Mouse (Mus musculus): ENCODE measurements at regions not wholly inside any gene's neighbourhood (a gene's known extent, or its start where the extent isn't known, plus 50 kb on each side); places are given as distances from the start of the nearest gene placed in this dataset.

GRCm38 (mm10) chr10:9528066-9528465 is 146.9 kb downstream of the Samd5 start:
- ATAC-seq (replicated peaks; ENCODE audit: low FRiP score, low read depth) (no peak), DNase-seq (ENCODE audit: low spot score) (no peak)
- no peak overlapping the region for H3K4me2 ChIP-seq (ENCODE audit: low read length)
- no peak overlapping the region for H3K9ac ChIP-seq (ENCODE audit: low read depth, low read length)
- H3K4me1 ChIP-seq (replicated peaks; ENCODE audit: insufficient read depth, low read length), result no peaks in the 10 kb centered on the region
- no peaks in the 10 kb centered on the region for H3K9me3 ChIP-seq (replicated peaks; ENCODE audit: low read length)
- no peak for TF ChIP-seq CTCF (IDR thresholded peaks at IDR 0.05; ENCODE audit: low read depth)
- H3K36me3 ChIP-seq (ENCODE audit: insufficient read depth, low read length), result no peaks in the 10 kb centered on the region
- no peak overlapping the region for H3K4me3 ChIP-seq (replicated peaks; ENCODE audit: low read depth, low read length)
- no peak overlapping the region for H3K27ac ChIP-seq
- WGBS, result 88% methylated on average over 4 of the region's 4 CpGs
- no peaks in the 10 kb centered on the region for H3K27me3 ChIP-seq (ENCODE audit: insufficient read depth, low read length)

DNA sequence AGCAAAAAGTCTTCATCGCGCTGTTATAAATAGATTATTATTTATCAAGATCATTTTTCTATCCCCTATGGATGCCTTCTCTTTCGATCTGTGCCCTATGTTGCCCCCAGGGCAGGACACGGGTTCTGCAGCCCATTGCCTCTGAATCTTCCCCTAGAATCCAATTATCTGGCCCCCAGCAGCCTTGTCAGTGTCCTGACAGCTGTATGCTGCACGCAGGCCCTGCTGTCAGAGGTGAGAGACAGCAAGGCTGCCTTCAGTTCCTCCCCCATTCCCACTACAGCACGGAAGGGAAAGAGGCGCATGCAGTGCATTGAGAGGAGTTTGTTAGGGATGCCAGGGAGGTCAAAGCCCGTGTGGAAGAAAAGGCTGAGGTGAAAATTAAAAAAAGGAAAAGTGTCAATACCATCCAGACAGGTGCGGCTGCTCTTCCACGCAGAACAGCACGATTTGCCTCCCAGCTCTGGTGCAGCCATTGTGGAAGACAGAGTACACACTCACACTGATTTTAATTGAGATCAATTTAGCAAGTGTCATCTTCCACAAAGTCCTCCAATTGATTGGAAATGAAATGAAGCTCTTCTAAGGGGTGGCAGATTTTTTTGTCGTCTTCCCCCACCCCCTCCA is 165.1 kb downstream of the Samd5 start:
- Histone ChIP-seq H3K27ac (no peak overlapping the region), H3K4me2 (ENCODE audit: low read length) (no peak overlapping the region), H3K27me3 (ENCODE audit: insufficient read depth, low read length) (no peaks in the 10 kb centered on the region), H3K9me3 (replicated peaks; ENCODE audit: low read length) (no peaks in the 10 kb centered on the region), H3K9ac (ENCODE audit: low read depth, low read length) (no peak overlapping the region), H3K4me3 (replicated peaks; ENCODE audit: low read depth, low read length) (no peak overlapping the region), H3K36me3 (ENCODE audit: insufficient read depth, low read length) (no peaks in the 10 kb centered on the region), H3K4me1 (replicated peaks; ENCODE audit: insufficient read depth, low read length) (no peaks in the 10 kb centered on the region)
- no peak for TF ChIP-seq CTCF (IDR thresholded peaks at IDR 0.05; ENCODE audit: low read depth)
- DNase-seq (ENCODE audit: low spot score) (no peak), ATAC-seq (replicated peaks; ENCODE audit: low FRiP score, low read depth) (no peak)
- WGBS, result 68% methylated on average over 12 of the region's 12 CpGs

GRCm38 (mm10) chr10:9509092-9509671 is 165.8 kb downstream of the Samd5 start:
- TF ChIP-seq CTCF (IDR thresholded peaks at IDR 0.05; ENCODE audit: low read depth), result no peak
- ATAC-seq (replicated peaks; ENCODE audit: low FRiP score, low read depth), result no peak
- Histone ChIP-seq H3K27ac (no peak overlapping the region), H3K9me3 (replicated peaks; ENCODE audit: low read length) (no peaks in the 10 kb centered on the region), H3K4me2 (ENCODE audit: low read length) (no peak overlapping the region), H3K27me3 (ENCODE audit: insufficient read depth, low read length) (no peaks in the 10 kb centered on the region), H3K4me3 (replicated peaks; ENCODE audit: low read depth, low read length) (no peak overlapping the region), H3K9ac (ENCODE audit: low read depth, low read length) (no peak overlapping the region), H3K36me3 (ENCODE audit: insufficient read depth, low read length) (no peaks in the 10 kb centered on the region), H3K4me1 (replicated peaks; ENCODE audit: insufficient read depth, low read length) (no peaks in the 10 kb centered on the region)
- 77% methylated on average over 17 of the region's 17 CpGs for WGBS
- no peak for DNase-seq (ENCODE audit: low spot score)

GRCm38 (mm10) chr10:9503569-9504493 is 171.2 kb downstream of the Samd5 start:
- Histone ChIP-seq H3K4me1 (replicated peaks; ENCODE audit: insufficient read depth, low read length) (no peaks in the 10 kb centered on the region), H3K9ac (ENCODE audit: low read depth, low read length) (no peak overlapping the region), H3K4me2 (ENCODE audit: low read length) (no peak overlapping the region), H3K27ac (no peak overlapping the region), H3K27me3 (ENCODE audit: insufficient read depth, low read length) (no peaks in the 10 kb centered on the region), H3K9me3 (replicated peaks; ENCODE audit: low read length) (no peaks in the 10 kb centered on the region), H3K36me3 (ENCODE audit: insufficient read depth, low read length) (no peaks in the 10 kb centered on the region), H3K4me3 (replicated peaks; ENCODE audit: low read depth, low read length) (no peak overlapping the region)
- WGBS, result 57% methylated on average over 11 of the region's 11 CpGs
- no peak for TF ChIP-seq CTCF (IDR thresholded peaks at IDR 0.05; ENCODE audit: low read depth)
- DNase-seq (ENCODE audit: low spot score) (peak; percentile 39), ATAC-seq (replicated peaks; ENCODE audit: low FRiP score, low read depth) (peak; percentile 71; the same call in 1 of the 2 replicates)

- ATAC-seq (replicated peaks; ENCODE audit: low FRiP score, low read depth) (no peak), DNase-seq (ENCODE audit: low spot score) (no peak)
- Histone ChIP-seq H3K27me3 (ENCODE audit: insufficient read depth, low read length) (no peaks in the 10 kb centered on the region), H3K4me2 (ENCODE audit: low read length) (no peak overlapping the region), H3K4me1 (replicated peaks; ENCODE audit: insufficient read depth, low read length) (no peaks in the 10 kb centered on the region), H3K36me3 (ENCODE audit: insufficient read depth, low read length) (no peaks in the 10 kb centered on the region), H3K9me3 (replicated peaks; ENCODE audit: low read length) (no peaks in the 10 kb centered on the region), H3K4me3 (replicated peaks; ENCODE audit: low read depth, low read length) (no peak overlapping the region), H3K27ac (no peak overlapping the region), H3K9ac (ENCODE audit: low read depth, low read length) (no peak overlapping the region)
- 86% methylated on average over 3 of the region's 3 CpGs for whole genome bisulfite sequencing
- no peak for TF ChIP-seq CTCF (IDR thresholded peaks at IDR 0.05; ENCODE audit: low read depth)
These were observed 176.5 kb downstream of the Samd5 start for GRCm38 (mm10) chr10:9498550-9498949.

- DNase-seq (ENCODE audit: low spot score) (no peak), ATAC-seq (replicated peaks; ENCODE audit: low FRiP score, low read depth) (no peak)
- Histone ChIP-seq H3K9ac (ENCODE audit: low read depth, low read length) (no peak overlapping the region), H3K4me1 (replicated peaks; ENCODE audit: insufficient read depth, low read length) (no peaks in the 10 kb centered on the region), H3K27ac (no peak overlapping the region), H3K36me3 (ENCODE audit: insufficient read depth, low read length) (no peaks in the 10 kb centered on the region), H3K4me2 (ENCODE audit: low read length) (no peak overlapping the region), H3K9me3 (replicated peaks; ENCODE audit: low read length) (no peaks in the 10 kb centered on the region), H3K4me3 (replicated peaks; ENCODE audit: low read depth, low read length) (no peak overlapping the region), H3K27me3 (ENCODE audit: insufficient read depth, low read length) (no peaks in the 10 kb centered on the region)
- no peak for TF ChIP-seq CTCF (IDR thresholded peaks at IDR 0.05; ENCODE audit: low read depth)
- 100% methylated on average over 1 of the region's 1 CpGs for WGBS
These were observed 178.0 kb downstream of the Samd5 start for GRCm38 (mm10) chr10:9497021-9497420.
